Mouse (Mus musculus) hindbrain, embryonic 16.5 days (tissue): ENCODE results near the gene Mapk13. TPM values are rescaled to one million over a fixed set of nuclear protein-coding genes. Genes with fewer than 3 reads are reported as not detected.
"Not testable (repeated sequence)": the region's sequence is repeated elsewhere in the genome, so short reads cannot be mapped to it uniquely, and the experiment has no call there.

ENCODE experiments used
- ATAC-seq: fragments of 200-750 bp; cut with Nextera tagmentation; 2 replicates; pipeline ENCODE4 v1.8.0; 2017; ENCODE audit warnings: moderate TSS enrichment, moderate library complexity
- H3K27ac ChIP-seq: fragments of 300-500 bp; sonication (generic); 2 replicates; pipeline ENCODE4 v1.5.1; 2014; ENCODE audit warnings: low read depth, mild to moderate bottlenecking, control low read depth, low read length, moderate library complexity
- H3K27me3 ChIP-seq: fragments of 300-500 bp; sonication (generic); replicated peaks from 2 replicates; pipeline ENCODE4 v1.6.1; 2014; ENCODE audit warnings: low read length; ENCODE audit not compliant: control insufficient read depth, insufficient read depth
- H3K36me3 ChIP-seq: fragments of 300-500 bp; sonication (generic); 2 replicates; pipeline ENCODE4 v1.6.1; 2014; ENCODE audit warnings: mild to moderate bottlenecking, low read length, moderate library complexity, mixed read lengths; ENCODE audit not compliant: control insufficient read depth, insufficient read depth
- H3K4me1 ChIP-seq: fragments of 300-500 bp; sonication (generic); 2 replicates; pipeline ENCODE4 v1.6.1; 2014; ENCODE audit warnings: low read depth, low read length; ENCODE audit not compliant: control insufficient read depth, insufficient read depth
- H3K4me2 ChIP-seq: fragments of 300-500 bp; sonication (generic); 2 replicates; pipeline ENCODE4 v1.6.1; 2014; ENCODE audit warnings: mild to moderate bottlenecking, low read length, control low read depth, moderate library complexity
- H3K4me3 ChIP-seq: fragments of 300-500 bp; sonication (generic); 2 replicates; pipeline ENCODE4 v1.5.1; 2014; ENCODE audit warnings: mild to moderate bottlenecking, low read length, control low read depth, moderate library complexity
- H3K9ac ChIP-seq: fragments of 300-500 bp; sonication (generic); 2 replicates; pipeline ENCODE4 v1.6.1; 2014; ENCODE audit warnings: low read depth, mild to moderate bottlenecking, control low read depth, low read length, moderate library complexity
- H3K9me3 ChIP-seq: fragments of 300-500 bp; sonication (generic); 2 replicates; pipeline ENCODE4 v1.6.1; 2014; ENCODE audit warnings: mild to moderate bottlenecking, low read length, moderate library complexity; ENCODE audit not compliant: control insufficient read depth
- WGBS: fragments of 180-500 bp; shearing (Covaris S2); extraction: QIAGEN DNeasy Blood & Tissue Kit; methylation state at CpG from one replicate; pipeline ENCODE4 v1.1.7; 2014; 5-methylcytosine and 5-hydroxymethylcytosine counted together
- polyA plus RNA-seq: library from polyadenylated mRNA; unstranded; fragments of >200 nt; fragmentation: Nextera tagmentation; extraction: Ambion mirVana; gene quantifications from 2 replicates; pipeline ENCODE4 v1.2.1, GENCODE M21; 2015

Gene Mapk13
- polyA plus RNA-seq, 1 experiment from 2014 or later = 2.0 TPM

- no peak overlapping the region for H3K27ac ChIP-seq
- no peak overlapping the region for H3K4me2 ChIP-seq
- 93% methylated on average over 1 of the region's 1 CpGs for WGBS
Observed at GRCm38 (mm10) chr17:28803316-28803715, 34.2 kb downstream of the Mapk13 start.

GRCm38 (mm10) chr17:28804973-28805372 lies 35.9 kb downstream of the Mapk13 start:
- no peak for ATAC-seq
- H3K9ac ChIP-seq = no peak overlapping the region
- no peaks in the 10 kb centered on the region for H3K9me3 ChIP-seq
- H3K27me3 ChIP-seq = no peaks in the 10 kb centered on the region
- H3K4me1 ChIP-seq = peaks cover 8% of the 10 kb centered on the region
- H3K27ac ChIP-seq = no peak overlapping the region
- H3K36me3 ChIP-seq = peaks cover 26% of the 10 kb centered on the region
- no peak overlapping the region for H3K4me3 ChIP-seq
- H3K4me2 ChIP-seq = no peak overlapping the region
- WGBS = 95% methylated on average over 6 of the region's 6 CpGs

More at GRCm38 (mm10) chr17:28803316-28803715, 34.2 kb downstream of the Mapk13 start:
- no peaks in the 10 kb centered on the region for H3K9me3 ChIP-seq
- H3K36me3 ChIP-seq = peaks cover 18% of the 10 kb centered on the region
- H3K9ac ChIP-seq = no peak overlapping the region
- H3K4me1 ChIP-seq = peaks cover 12% of the 10 kb centered on the region
- no peaks in the 10 kb centered on the region for H3K27me3 ChIP-seq
- no peak for ATAC-seq
- no peak overlapping the region for H3K4me3 ChIP-seq

GRCm38 (mm10) chr17:28806770-28807169 lies 37.7 kb downstream of the Mapk13 start:
- Histone ChIP-seq H3K27me3 (no peaks in the 10 kb centered on the region), H3K4me2 (no peak overlapping the region), H3K4me3 (no peak overlapping the region), H3K9me3 (no peaks in the 10 kb centered on the region), H3K36me3 (peaks cover 36% of the 10 kb centered on the region), H3K4me1 (peaks cover 7% of the 10 kb centered on the region), H3K27ac (no peak overlapping the region), H3K9ac (no peak overlapping the region)
- no peak for ATAC-seq
- 96% methylated on average over 19 of the region's 19 CpGs for WGBS

GRCm38 (mm10) chr17:28808714-28809113 lies 39.6 kb downstream of the Mapk13 start:
- no peak overlapping the region for H3K27ac ChIP-seq
- H3K4me1 ChIP-seq = no peaks in the 10 kb centered on the region
- H3K9ac ChIP-seq = no peak overlapping the region
- no peak for ATAC-seq
- H3K36me3 ChIP-seq = peaks cover 44% of the 10 kb centered on the region
- 94% methylated on average over 8 of the region's 8 CpGs for WGBS
- no peak overlapping the region for H3K4me3 ChIP-seq
- H3K9me3 ChIP-seq = no peaks in the 10 kb centered on the region
- no peak overlapping the region for H3K4me2 ChIP-seq
- no peaks in the 10 kb centered on the region for H3K27me3 ChIP-seq

GRCm38 (mm10) chr17:28809175-28809831 lies 40.2 kb downstream of the Mapk13 start:
- peaks cover 49% of the 10 kb centered on the region for H3K36me3 ChIP-seq
- 97% methylated on average over 10 of the region's 10 CpGs for WGBS
- no peaks in the 10 kb centered on the region for H3K4me1 ChIP-seq
- no peak overlapping the region for H3K4me3 ChIP-seq
- ATAC-seq = no peak
- H3K27ac ChIP-seq = no peak overlapping the region
- H3K9ac ChIP-seq = no peak overlapping the region
- no peaks in the 10 kb centered on the region for H3K27me3 ChIP-seq
- H3K4me2 ChIP-seq = no peak overlapping the region
- no peaks in the 10 kb centered on the region for H3K9me3 ChIP-seq

- no peak overlapping the region for H3K9ac ChIP-seq
- no peak overlapping the region for H3K27ac ChIP-seq
- no peak for ATAC-seq
- H3K36me3 ChIP-seq = peaks cover 50% of the 10 kb centered on the region
- no peaks in the 10 kb centered on the region for H3K9me3 ChIP-seq
- H3K4me1 ChIP-seq = no peaks in the 10 kb centered on the region
- H3K4me2 ChIP-seq = no peak overlapping the region
- 96% methylated on average over 10 of the region's 10 CpGs for WGBS
- no peak overlapping the region for H3K4me3 ChIP-seq
- H3K27me3 ChIP-seq = no peaks in the 10 kb centered on the region
Observed at GRCm38 (mm10) chr17:28812345-28812744, 43.2 kb downstream of the Mapk13 start.

GRCm38 (mm10) chr17:28814529-28815097 lies 45.5 kb downstream of the Mapk13 start:
- Histone ChIP-seq H3K4me1 (no peaks in the 10 kb centered on the region), H3K27me3 (no peaks in the 10 kb centered on the region), H3K27ac (no peak overlapping the region), H3K9me3 (no peaks in the 10 kb centered on the region), H3K9ac (no peak overlapping the region), H3K4me2 (no peak overlapping the region), H3K36me3 (peaks cover 60% of the 10 kb centered on the region), H3K4me3 (no peak overlapping the region)
- 90% methylated on average over 18 of the region's 18 CpGs for WGBS
- no peak for ATAC-seq

- Histone ChIP-seq H3K9me3 (no peaks in the 10 kb centered on the region), H3K9ac (no peak overlapping the region), H3K4me1 (no peaks in the 10 kb centered on the region), H3K4me2 (no peak overlapping the region), H3K27ac (no peak overlapping the region), H3K27me3 (no peaks in the 10 kb centered on the region), H3K4me3 (no peak overlapping the region), H3K36me3 (peaks cover 62% of the 10 kb centered on the region)
- ATAC-seq = no peak
- whole genome bisulfite sequencing = 79% methylated on average over 10 of the region's 10 CpGs
Observed at GRCm38 (mm10) chr17:28815384-28816004, 46.4 kb downstream of the Mapk13 start.

- ATAC-seq, H3K9me3 ChIP-seq, H3K27me3 ChIP-seq, H3K27ac ChIP-seq, H3K4me3 ChIP-seq, H3K9ac ChIP-seq, H3K4me1 ChIP-seq, H3K4me2 ChIP-seq: not testable (repeated sequence)
- WGBS = 96% methylated on average over 10 of the region's 10 CpGs
- peaks cover 57% of the 10 kb centered on the region for H3K36me3 ChIP-seq
Observed at GRCm38 (mm10) chr17:28816326-28816725, 47.2 kb downstream of the Mapk13 start.
